Mouse (Mus musculus) kidney, embryonic 14.5 days (tissue): ENCODE results near the gene Atxn7. TPM values are rescaled to one million over a fixed set of nuclear protein-coding genes. Genes with fewer than 3 reads are reported as not detected.

ENCODE experiments used
- ATAC-seq: fragments of 200-750 bp; cut with Nextera tagmentation; 2 replicates; pipeline ENCODE4 v1.8.0; 2017; ENCODE audit warnings: moderate number of reproducible peaks, mild to moderate bottlenecking, moderate TSS enrichment, moderate library complexity; ENCODE audit not compliant: low FRiP score, low TSS enrichment
- H3K27ac ChIP-seq: fragments of 300-500 bp; sonication (generic); 2 replicates; pipeline ENCODE4 v1.5.1; 2014; ENCODE audit warnings: low read depth, mild to moderate bottlenecking, low read length, moderate library complexity, mixed read lengths
- H3K27me3 ChIP-seq: fragments of 300-500 bp; sonication (generic); 2 replicates; pipeline ENCODE4 v1.6.1; 2014; ENCODE audit warnings: mild to moderate bottlenecking, low read length; ENCODE audit not compliant: control insufficient read depth, insufficient read depth
- H3K36me3 ChIP-seq: fragments of 300-500 bp; sonication (generic); 2 replicates; pipeline ENCODE4 v1.6.1; 2014; ENCODE audit warnings: low read length, mixed read lengths; ENCODE audit not compliant: control insufficient read depth, insufficient read depth
- H3K4me1 ChIP-seq: fragments of 300-500 bp; sonication (generic); 2 replicates; pipeline ENCODE4 v1.6.1; 2014; ENCODE audit warnings: low read length, mixed read lengths; ENCODE audit not compliant: control insufficient read depth, insufficient read depth
- H3K4me2 ChIP-seq: fragments of 300-500 bp; sonication (generic); replicated peaks from 2 replicates; pipeline ENCODE4 v1.6.1; 2014; ENCODE audit warnings: low read depth, mild to moderate bottlenecking, low read length
- H3K4me3 ChIP-seq: fragments of 300-500 bp; sonication (generic); 2 replicates; pipeline ENCODE4 v1.5.1; 2014; ENCODE audit warnings: mild to moderate bottlenecking, low read length
- H3K9ac ChIP-seq: fragments of 300-500 bp; sonication (generic); 2 replicates; pipeline ENCODE4 v1.6.1; 2014; ENCODE audit warnings: low read depth, mild to moderate bottlenecking, low read length, moderate library complexity
- H3K9me3 ChIP-seq: fragments of 300-500 bp; sonication (generic); 2 replicates; pipeline ENCODE4 v1.6.1; 2016; ENCODE audit warnings: low read length; ENCODE audit not compliant: control insufficient read depth
- whole genome bisulfite sequencing: fragments of 180-500 bp; shearing (Covaris S2); extraction: QIAGEN DNeasy Blood & Tissue Kit; methylation state at CpG from one replicate; pipeline ENCODE4 v1.1.7; 2014; 5-methylcytosine and 5-hydroxymethylcytosine counted together
- polyA plus RNA-seq: library from polyadenylated mRNA; unstranded; fragments of >200 nt; fragmentation: Nextera tagmentation; extraction: Ambion mirVana; gene quantifications from 2 replicates; pipeline ENCODE4 v1.2.1, GENCODE M21; 2014

The Atxn7 gene
- polyA plus RNA-seq, 1 experiment from 2014 or later = 7.1 TPM

DNA sequence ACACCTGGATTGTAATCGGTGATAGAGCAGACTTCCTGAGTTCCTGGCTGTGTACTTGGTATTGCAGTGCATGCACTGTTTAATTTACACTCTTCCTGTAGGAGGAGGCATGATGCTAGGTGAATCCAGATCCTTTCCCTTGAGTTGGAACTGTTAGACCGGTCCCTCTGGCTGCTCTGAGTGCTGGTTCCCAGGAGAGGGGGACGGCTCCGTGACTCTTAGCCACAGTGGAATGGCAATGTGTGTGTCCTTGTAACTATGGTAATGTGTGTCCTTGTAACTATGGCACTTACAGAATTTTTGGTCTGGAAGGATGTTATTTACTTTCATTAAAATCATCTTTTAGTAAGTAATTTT lies 103.9 kb downstream of the Atxn7 start:
- Histone ChIP-seq H3K4me1 (0 out of 2 replicates have a peak, but pooled peaks cover 10% of the 10 kb centered on the region), H3K9ac (no peak overlapping the region), H3K36me3 (peaks cover 2% of the 10 kb centered on the region; the same call in 1 of the 2 replicates), H3K9me3 (no peaks in the 10 kb centered on the region), H3K27ac (no peak overlapping the region), H3K4me2 (no peak overlapping the region), H3K27me3 (no peaks in the 10 kb centered on the region), H3K4me3 (no peak overlapping the region)
- WGBS = 73% methylated on average over 4 of the region's 4 CpGs
- ATAC-seq = no peak

- Histone ChIP-seq H3K36me3 (peaks cover 2% of the 10 kb centered on the region; the same call in 1 of the 2 replicates), H3K9me3 (no peaks in the 10 kb centered on the region), H3K9ac (no peak overlapping the region), H3K4me3 (no peak overlapping the region), H3K4me1 (0 out of 2 replicates have a peak, but pooled peaks cover 10% of the 10 kb centered on the region), H3K4me2 (no peak overlapping the region), H3K27ac (no peak overlapping the region), H3K27me3 (no peaks in the 10 kb centered on the region)
- no peak for ATAC-seq
- 69% methylated on average over 6 of the region's 6 CpGs for WGBS
These were observed 105.0 kb downstream of the Atxn7 start for GRCm38 (mm10) chr14:14066241-14066640.

- no peak overlapping the region for H3K4me3 ChIP-seq
- H3K27me3 ChIP-seq = no peaks in the 10 kb centered on the region
- peak; percentile 58 for ATAC-seq
- H3K27ac ChIP-seq = peak overlapping the region; percentile 43; the same call in 1 of the 2 replicates
- H3K4me1 ChIP-seq = 0 out of 2 replicates have a peak, but pooled peaks cover 10% of the 10 kb centered on the region
- H3K9ac ChIP-seq = no peak overlapping the region
- peaks cover 2% of the 10 kb centered on the region; the same call in 1 of the 2 replicates for H3K36me3 ChIP-seq
- H3K4me2 ChIP-seq = no peak overlapping the region; the same call in 1 of the 2 replicates
- H3K9me3 ChIP-seq = no peaks in the 10 kb centered on the region
- whole genome bisulfite sequencing = 31% methylated on average over 10 of the region's 10 CpGs
These were observed 106.6 kb downstream of the Atxn7 start for GRCm38 (mm10) chr14:14067648-14068472.

DNA sequence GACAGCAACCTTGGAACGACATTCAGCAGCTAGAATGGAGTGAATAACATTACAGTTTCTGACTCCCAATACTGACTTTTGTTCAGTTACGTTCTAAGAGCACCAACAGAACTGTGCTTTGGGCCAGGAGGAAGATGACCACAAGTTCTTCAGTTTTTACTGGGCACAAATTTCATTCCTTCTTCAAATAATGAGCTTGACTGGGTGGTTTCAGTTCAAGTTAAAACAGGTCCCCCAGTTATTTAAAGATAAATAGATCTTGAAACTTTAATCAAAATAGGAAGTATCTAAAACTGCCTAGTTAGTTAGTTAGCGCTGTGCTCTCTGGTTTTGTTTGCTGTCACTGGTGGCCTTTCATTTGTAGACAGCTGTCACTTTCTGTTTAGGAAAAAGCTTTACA lies 107.3 kb downstream of the Atxn7 start:
- Histone ChIP-seq H3K27ac (peak overlapping the region; percentile 43), H3K4me1 (0 out of 2 replicates have a peak, but pooled peaks cover 10% of the 10 kb centered on the region), H3K4me3 (no peak overlapping the region), H3K36me3 (peaks cover 2% of the 10 kb centered on the region; the same call in 1 of the 2 replicates), H3K9ac (no peak overlapping the region), H3K9me3 (no peaks in the 10 kb centered on the region), H3K27me3 (no peaks in the 10 kb centered on the region), H3K4me2 (no peak overlapping the region)
- ATAC-seq = no peak
- WGBS = 70% methylated on average over 3 of the region's 3 CpGs

DNA sequence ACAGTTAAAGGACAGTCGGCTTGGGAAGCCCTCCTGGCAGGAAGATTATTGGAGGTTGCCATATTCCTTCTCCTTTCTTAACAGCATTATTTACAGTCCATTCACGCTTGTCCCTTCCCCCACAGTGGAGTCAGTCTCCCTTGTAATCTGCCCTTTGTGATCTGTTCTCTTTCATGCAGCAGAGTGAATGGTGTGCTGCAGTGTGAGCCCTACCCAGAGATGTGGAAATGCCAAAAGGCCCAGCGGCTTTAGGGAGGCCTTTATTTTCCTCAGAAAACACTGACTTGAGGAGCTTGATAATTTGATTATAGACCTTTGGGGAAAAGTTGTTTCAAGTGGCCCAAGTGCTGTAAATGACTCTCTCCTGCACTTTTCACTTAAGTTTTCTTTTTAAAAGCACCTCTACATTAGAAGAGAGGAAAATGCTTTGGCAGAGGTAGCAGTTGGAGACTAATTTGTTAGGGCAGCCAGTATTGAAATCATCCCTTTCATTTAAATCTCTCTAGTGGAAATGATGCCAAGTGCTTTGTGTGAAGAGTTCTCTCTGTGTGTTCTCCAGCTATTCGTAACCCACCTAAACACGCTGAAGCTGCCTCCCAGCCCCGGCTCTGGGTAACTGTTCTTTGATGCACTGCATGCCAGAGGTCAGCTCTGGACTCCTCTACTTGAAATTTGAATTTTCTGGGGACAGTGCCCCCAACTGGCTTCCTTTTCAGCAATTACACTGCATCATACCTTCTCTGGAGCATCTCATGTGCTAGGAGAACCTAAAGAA lies 109.5 kb downstream of the Atxn7 start:
- Histone ChIP-seq H3K4me1 (0 out of 2 replicates have a peak, but pooled peaks cover 10% of the 10 kb centered on the region), H3K27ac (peak overlapping the region; percentile 12; the same call in 1 of the 2 replicates), H3K4me2 (no peak overlapping the region), H3K4me3 (no peak overlapping the region), H3K9ac (no peak overlapping the region), H3K9me3 (no peaks in the 10 kb centered on the region), H3K36me3 (peaks cover 2% of the 10 kb centered on the region; the same call in 1 of the 2 replicates), H3K27me3 (no peaks in the 10 kb centered on the region)
- ATAC-seq = no peak
- 39% methylated on average over 6 of the region's 6 CpGs for WGBS

- ATAC-seq = no peak
- WGBS = 39% methylated on average over 4 of the region's 4 CpGs
- no peak overlapping the region for H3K9ac ChIP-seq
- peaks cover 2% of the 10 kb centered on the region; the same call in 1 of the 2 replicates for H3K36me3 ChIP-seq
- 0 out of 2 replicates have a peak, but pooled peaks cover 10% of the 10 kb centered on the region for H3K4me1 ChIP-seq
- H3K9me3 ChIP-seq = no peaks in the 10 kb centered on the region
- no peak overlapping the region for H3K4me3 ChIP-seq
- H3K27me3 ChIP-seq = no peaks in the 10 kb centered on the region
- H3K4me2 ChIP-seq = no peak overlapping the region
- H3K27ac ChIP-seq = no peak overlapping the region
These were observed 110.2 kb downstream of the Atxn7 start for GRCm38 (mm10) chr14:14071456-14071855.

GRCm38 (mm10) chr14:14080604-14081194 lies 119.5 kb downstream of the Atxn7 start:
- 92% methylated on average over 6 of the region's 6 CpGs for WGBS
- H3K36me3 ChIP-seq = peaks cover 3% of the 10 kb centered on the region; the same call in 1 of the 2 replicates
- H3K4me2 ChIP-seq = no peak overlapping the region
- H3K9me3 ChIP-seq = no peaks in the 10 kb centered on the region
- no peaks in the 10 kb centered on the region for H3K27me3 ChIP-seq
- H3K4me1 ChIP-seq = no peaks in the 10 kb centered on the region
- H3K27ac ChIP-seq = no peak overlapping the region
- H3K9ac ChIP-seq = no peak overlapping the region
- H3K4me3 ChIP-seq = no peak overlapping the region
- no peak for ATAC-seq

- Histone ChIP-seq H3K4me2 (no peak overlapping the region), H3K27ac (no peak overlapping the region), H3K4me1 (no peaks in the 10 kb centered on the region), H3K27me3 (no peaks in the 10 kb centered on the region), H3K9me3 (no peaks in the 10 kb centered on the region), H3K4me3 (no peak overlapping the region), H3K36me3 (peaks cover 5% of the 10 kb centered on the region; the same call in 1 of the 2 replicates), H3K9ac (no peak overlapping the region)
- no peak for ATAC-seq
- 91% methylated on average over 8 of the region's 8 CpGs for WGBS
These were observed 122.6 kb downstream of the Atxn7 start for GRCm38 (mm10) chr14:14083811-14084210.
